Mouse (Mus musculus) E14TG2a.4 (cell line): Measurements from ENCODE around the gene Coro6.

Source experiments
- CTCF ChIP-seq: conservative IDR thresholded peaks from 2 replicates; pipeline ENCODE4 v1.5.1; 2014; ENCODE audit warnings: low read length
- NANOG ChIP-seq: IDR thresholded peaks from 2 replicates; pipeline ENCODE4 v1.6.1; 2014; ENCODE audit warnings: borderline replicate concordance, low read length, mixed read lengths
- POU5F1 ChIP-seq: IDR thresholded peaks from 2 replicates; pipeline ENCODE4 v1.6.1; 2014; ENCODE audit warnings: low read length, borderline replicate concordance

GRCm38 (mm10) chr11:77493512-77494343 is 31.5 kb downstream of the Coro6 start, which contains the start of gene Git1:
- no peak for TF ChIP-seq CTCF
- TF ChIP-seq POU5F1 = no peak
- no peak for TF ChIP-seq NANOG
